Mouse (Mus musculus): ENCODE data around the gene Cutc.

- TF ChIP-seq MAFK (IDR thresholded peaks at IDR 0.05; ENCODE audit: insufficient read depth, low read depth, low read length) (no peak), CHD2 (IDR thresholded peaks at IDR 0.05; ENCODE audit: low read depth, low read length) (no peak), ZC3H11A (IDR thresholded peaks at IDR 0.05; ENCODE audit: borderline replicate concordance, low read depth, low read length) (no peak)
Observed at GRCm38 (mm10) chr19:43747877-43748276, 4.9 kb upstream of the Cutc start.

Data from ES-E14 (cell line).